Mouse (Mus musculus): ENCODE results near the gene Slc2a9. TPM values are rescaled to one million over a fixed set of nuclear protein-coding genes. Genes with fewer than 3 reads are reported as not detected.

The Slc2a9 gene
- polyA plus RNA-seq, 1 experiment from 2014 or later, result 2.7 TPM

DNA sequence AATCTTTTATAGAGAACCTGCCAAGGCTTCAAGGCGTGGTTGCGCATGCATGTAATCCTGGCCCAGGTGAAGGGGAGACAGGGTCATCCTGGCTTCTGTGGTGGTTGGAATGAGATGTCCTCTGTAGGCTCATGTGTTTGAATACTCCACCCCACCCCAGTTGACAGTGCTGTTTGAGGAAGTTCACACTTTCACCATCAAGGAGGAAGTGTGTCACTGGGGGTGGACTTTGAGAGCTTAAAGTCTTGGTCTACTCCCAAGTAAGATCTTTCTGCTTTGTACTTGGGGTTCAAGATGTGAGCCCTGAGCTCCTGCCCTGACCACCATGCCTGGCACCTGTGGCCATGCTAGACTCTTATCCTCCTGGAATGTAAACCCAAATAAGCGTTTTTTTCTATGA, 100.7 kb downstream of the Slc2a9 start:
- POLR2A ChIA-PET, result interaction anchor here (1.5 kb wide), 1 partner anchor 11 kb away, joined by 5 read pairs; no protein-coding TSS in a partner anchor
- no peak for DNase-seq (ENCODE audit: low read depth, low spot score)
- ATAC-seq, result no peak
- no peaks in the 10 kb centered on the region for H3K27me3 ChIP-seq
- TF ChIP-seq CTCF (IDR thresholded peaks at IDR 0.05), result no peak
- CTCF ChIA-PET, result interaction anchor here (1.3 to 4.2 kb wide), 3 partner anchors 12 to 77 kb away, joined by 3 to 22 read pairs (median 4); no protein-coding TSS in a partner anchor
- in situ Hi-C loops (cut with MboI; ENCODE audit: low pct_unique_long_range_greater_than_20kb), result no loop called here

DNA sequence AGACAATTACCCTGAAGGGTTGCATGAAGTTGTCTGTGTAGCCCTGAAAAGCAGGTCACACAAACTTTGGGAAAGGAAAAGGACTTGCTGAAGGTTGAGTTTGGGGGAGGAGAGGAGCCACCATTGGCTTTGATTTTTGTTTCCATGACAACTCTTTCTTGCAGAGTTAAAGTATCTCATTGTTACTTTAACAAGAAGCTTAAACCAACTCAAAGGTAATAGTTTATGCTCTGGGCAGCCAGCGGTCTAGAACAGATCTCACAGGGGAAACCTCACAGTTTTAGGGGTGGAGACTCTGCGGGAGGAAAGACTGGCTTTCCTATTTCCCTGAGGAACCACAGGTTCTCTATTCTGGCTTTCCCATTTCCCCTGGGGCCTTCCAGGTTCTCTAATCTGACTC, 114.1 kb downstream of the Slc2a9 start:
- ChIA-PET CTCF (interaction anchor here (2.1 kb wide), 1 partner anchor 14 kb away, joined by 5 read pairs; no protein-coding TSS in a partner anchor), POLR2A (no interaction called here)
- no peak for ATAC-seq
- no peak for DNase-seq (ENCODE audit: low read depth, low spot score)
- TF ChIP-seq CTCF (IDR thresholded peaks at IDR 0.05), result no peak
- in situ Hi-C loops (cut with MboI; ENCODE audit: low pct_unique_long_range_greater_than_20kb), result no loop called here
- no peaks in the 10 kb centered on the region for H3K27me3 ChIP-seq

GRCm38 (mm10) chr5:38388420-38388823, 114.5 kb downstream of the Slc2a9 start:
- ChIA-PET POLR2A (no interaction called here), CTCF (interaction anchor here (1.2 to 2.1 kb wide), 2 partner anchors 12 to 13 kb away, joined by 3 to 5 read pairs; no protein-coding TSS in a partner anchor)
- no peaks in the 10 kb centered on the region for H3K27me3 ChIP-seq
- DNase-seq (ENCODE audit: low read depth, low spot score), result no peak
- no peak for TF ChIP-seq CTCF (IDR thresholded peaks at IDR 0.05)
- in situ Hi-C loops (cut with MboI; ENCODE audit: low pct_unique_long_range_greater_than_20kb), result no loop called here
- no peak for ATAC-seq

DNA sequence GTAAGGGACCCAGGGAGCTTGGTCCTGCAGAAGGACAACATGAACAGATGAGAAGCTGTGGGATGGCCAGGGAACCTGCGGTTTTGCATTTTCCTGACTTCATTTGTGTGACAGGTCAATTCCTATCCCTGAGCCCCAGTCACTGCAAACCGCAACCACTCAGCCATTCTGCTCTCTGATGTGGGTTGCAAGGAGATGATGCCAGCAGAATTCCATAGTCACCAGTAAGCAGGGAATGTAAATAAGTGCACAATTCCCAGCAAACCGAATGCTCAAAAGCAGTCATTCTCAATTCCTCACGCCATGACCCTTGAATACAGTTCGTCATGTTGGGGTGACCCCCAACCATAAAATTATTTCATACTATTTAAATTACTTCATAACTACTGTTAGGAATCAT, 123.0 kb downstream of the Slc2a9 start:
- ChIA-PET CTCF (no interaction called here), POLR2A (no interaction called here)
- TF ChIP-seq CTCF (IDR thresholded peaks at IDR 0.05), result no peak
- no peaks in the 10 kb centered on the region for H3K27me3 ChIP-seq
- no peak for ATAC-seq
- no peak for DNase-seq (ENCODE audit: low read depth, low spot score)
- in situ Hi-C loops (cut with MboI; ENCODE audit: low pct_unique_long_range_greater_than_20kb), result no loop called here

GRCm38 (mm10) chr5:38372369-38372768, 130.6 kb downstream of the Slc2a9 start:
- ChIA-PET CTCF (interaction anchor here (1.1 to 1.3 kb wide), 2 partner anchors 13 to 64 kb away, joined by 4 read pairs; no protein-coding TSS in a partner anchor), POLR2A (no interaction called here)
- in situ Hi-C loops (cut with MboI; ENCODE audit: low pct_unique_long_range_greater_than_20kb), result no loop called here
- DNase-seq (ENCODE audit: low read depth, low spot score) (no peak), ATAC-seq (no peak)
- no peaks in the 10 kb centered on the region for H3K27me3 ChIP-seq
- TF ChIP-seq CTCF (IDR thresholded peaks at IDR 0.05), result no peak

DNA sequence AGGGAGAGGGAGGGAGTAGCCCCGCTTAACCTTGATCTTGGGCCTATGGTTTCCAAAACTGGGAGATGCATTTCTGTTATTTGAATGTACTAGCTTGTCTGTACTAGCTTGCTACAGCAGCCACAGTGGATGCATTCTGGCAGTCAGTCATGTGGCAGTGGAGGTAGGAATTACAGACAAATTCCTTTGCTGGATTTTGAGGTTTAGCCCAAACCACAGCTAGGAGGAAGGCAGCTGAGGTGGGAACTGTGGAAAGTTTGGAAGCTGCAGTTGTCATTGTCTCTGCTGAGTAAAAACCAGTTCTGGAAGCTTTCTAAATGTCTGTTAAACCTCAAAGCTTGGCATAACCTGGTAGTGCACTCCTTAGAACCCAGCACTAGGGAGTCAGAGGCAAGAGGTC, 131.6 kb downstream of the Slc2a9 start:
- ChIA-PET POLR2A (no interaction called here), CTCF (no interaction called here)
- TF ChIP-seq CTCF (IDR thresholded peaks at IDR 0.05), result no peak
- ATAC-seq, result no peak
- no peaks in the 10 kb centered on the region for H3K27me3 ChIP-seq
- no peak for DNase-seq (ENCODE audit: low read depth, low spot score)
- in situ Hi-C loops (cut with MboI; ENCODE audit: low pct_unique_long_range_greater_than_20kb), result no loop called here

- ChIA-PET POLR2A (no interaction called here), CTCF (interaction anchor here (1.0 to 1.4 kb wide), 5 partner anchors 12 to 103 kb away, joined by 3 to 4 read pairs (median 3); no protein-coding TSS in a partner anchor)
- in situ Hi-C loops (cut with MboI; ENCODE audit: low pct_unique_long_range_greater_than_20kb), result no loop called here
- TF ChIP-seq CTCF (IDR thresholded peaks at IDR 0.05), result no peak
- DNase-seq (ENCODE audit: low read depth, low spot score) (no peak), ATAC-seq (peak; percentile 20)
- H3K27me3 ChIP-seq, result no peaks in the 10 kb centered on the region
These were observed 136.1 kb downstream of the Slc2a9 start for GRCm38 (mm10) chr5:38366650-38367470.

DNA sequence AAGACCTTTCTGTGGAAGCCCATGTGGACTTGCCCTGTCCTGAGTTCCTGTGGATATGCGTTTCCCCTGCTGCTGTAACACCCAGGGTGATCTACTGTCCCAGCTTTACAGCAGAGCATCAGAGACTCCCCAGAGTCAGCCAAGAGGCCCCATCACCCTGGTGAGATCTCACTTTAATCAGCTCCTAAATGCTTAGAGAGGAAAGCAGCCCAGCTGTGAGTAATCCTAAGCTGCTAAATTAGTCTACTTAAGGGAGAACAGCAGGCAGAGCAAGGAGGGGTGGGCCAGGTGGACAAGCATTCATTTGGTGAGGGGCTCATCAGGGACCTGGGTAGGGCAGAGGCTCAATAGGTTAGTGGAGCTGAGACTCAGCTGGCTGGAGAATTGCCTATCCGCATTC, 137.4 kb downstream of the Slc2a9 start:
- POLR2A ChIA-PET, result interaction anchor here (0.5 kb wide), 1 partner anchor 250 kb away, joined by 3 read pairs; no protein-coding TSS in a partner anchor
- H3K27me3 ChIP-seq, result no peaks in the 10 kb centered on the region
- ATAC-seq (no peak), DNase-seq (ENCODE audit: low read depth, low spot score) (no peak)
- TF ChIP-seq CTCF (IDR thresholded peaks at IDR 0.05), result no peak
- in situ Hi-C loops (cut with MboI; ENCODE audit: low pct_unique_long_range_greater_than_20kb), result no loop called here
- CTCF ChIA-PET, result interaction anchor here (1.4 kb wide), 1 partner anchor 51 kb away, joined by 3 read pairs; no protein-coding TSS in a partner anchor

DNA sequence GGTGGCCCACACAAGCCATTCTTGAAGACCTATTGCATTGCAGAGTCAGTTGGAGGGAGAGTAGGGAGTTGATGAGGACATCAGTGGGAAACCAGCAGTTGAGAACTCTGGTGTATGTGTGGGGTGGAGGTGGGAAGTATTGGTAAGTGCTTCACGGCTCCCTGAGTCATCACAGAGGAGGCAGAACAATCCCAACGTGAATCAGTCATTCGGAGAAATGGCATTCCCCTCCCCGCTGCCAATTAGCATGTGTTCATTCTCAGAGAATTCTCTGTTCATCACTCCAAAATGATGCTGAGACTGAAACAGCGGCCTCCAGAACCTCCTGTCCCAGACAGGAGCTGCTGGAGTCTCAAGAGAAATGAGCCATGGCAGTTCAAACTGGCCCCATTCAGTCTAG, 138.5 kb downstream of the Slc2a9 start:
- CTCF ChIA-PET, result interaction anchor here (1.4 kb wide), 1 partner anchor 50 kb away, joined by 3 read pairs; no protein-coding TSS in a partner anchor
- POLR2A ChIA-PET, result no interaction called here
- ATAC-seq, result peak; percentile 72
- TF ChIP-seq CTCF (IDR thresholded peaks at IDR 0.05), result no peak
- in situ Hi-C loops (cut with MboI; ENCODE audit: low pct_unique_long_range_greater_than_20kb), result no loop called here
- no peaks in the 10 kb centered on the region for H3K27me3 ChIP-seq
- DNase-seq (ENCODE audit: low read depth, low spot score), result peak; percentile 81

- in situ Hi-C loops (cut with MboI; ENCODE audit: low pct_unique_long_range_greater_than_20kb), result no loop called here
- CTCF ChIA-PET, result interaction anchor here (0.9 to 1.4 kb wide), 2 partner anchors 12 to 27 kb away, joined by 4 read pairs; no protein-coding TSS in a partner anchor
- ATAC-seq (no peak), DNase-seq (ENCODE audit: low read depth, low spot score) (no peak)
- POLR2A ChIA-PET, result interaction anchor here (1.0 kb wide), 1 partner anchor 82 kb away, joined by 3 read pairs; no protein-coding TSS in a partner anchor
- TF ChIP-seq CTCF (IDR thresholded peaks at IDR 0.05), result no peak
- H3K27me3 ChIP-seq, result no peaks in the 10 kb centered on the region
These were observed 143.2 kb downstream of the Slc2a9 start for GRCm38 (mm10) chr5:38359716-38360115.

DNA sequence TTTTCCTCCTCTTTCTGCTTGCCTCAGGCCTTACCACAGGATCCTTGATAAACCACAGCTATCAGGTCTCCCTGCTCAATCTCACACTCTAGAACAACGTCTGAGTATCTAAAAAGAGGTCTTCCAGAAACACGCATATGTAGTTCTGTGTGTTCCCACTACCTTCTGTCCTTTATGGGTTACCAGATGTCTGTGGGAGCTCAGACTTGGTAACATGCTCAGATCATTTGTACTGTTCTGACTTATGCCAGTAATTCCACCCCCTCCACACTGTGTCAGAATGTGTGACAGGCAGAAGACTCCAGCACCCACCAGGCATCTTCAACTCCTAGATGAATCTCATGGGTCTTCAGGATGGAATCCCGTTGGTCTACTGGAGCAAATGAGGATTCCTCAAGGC, 146.0 kb downstream of the Slc2a9 start:
- TF ChIP-seq CTCF (IDR thresholded peaks at IDR 0.05), result no peak
- POLR2A ChIA-PET, result no interaction called here
- in situ Hi-C loops (cut with MboI; ENCODE audit: low pct_unique_long_range_greater_than_20kb), result no loop called here

More for the DNA sequence above, 146.0 kb downstream of the Slc2a9 start:
- CTCF ChIA-PET, result no interaction called here
- no peaks in the 10 kb centered on the region for H3K27me3 ChIP-seq
- no peak for ATAC-seq
- no peak for DNase-seq (ENCODE audit: low read depth, low spot score)

All from Patski (cell line).